Mouse (Mus musculus): ENCODE results near the gene U2surp.

Gene U2surp

DNA sequence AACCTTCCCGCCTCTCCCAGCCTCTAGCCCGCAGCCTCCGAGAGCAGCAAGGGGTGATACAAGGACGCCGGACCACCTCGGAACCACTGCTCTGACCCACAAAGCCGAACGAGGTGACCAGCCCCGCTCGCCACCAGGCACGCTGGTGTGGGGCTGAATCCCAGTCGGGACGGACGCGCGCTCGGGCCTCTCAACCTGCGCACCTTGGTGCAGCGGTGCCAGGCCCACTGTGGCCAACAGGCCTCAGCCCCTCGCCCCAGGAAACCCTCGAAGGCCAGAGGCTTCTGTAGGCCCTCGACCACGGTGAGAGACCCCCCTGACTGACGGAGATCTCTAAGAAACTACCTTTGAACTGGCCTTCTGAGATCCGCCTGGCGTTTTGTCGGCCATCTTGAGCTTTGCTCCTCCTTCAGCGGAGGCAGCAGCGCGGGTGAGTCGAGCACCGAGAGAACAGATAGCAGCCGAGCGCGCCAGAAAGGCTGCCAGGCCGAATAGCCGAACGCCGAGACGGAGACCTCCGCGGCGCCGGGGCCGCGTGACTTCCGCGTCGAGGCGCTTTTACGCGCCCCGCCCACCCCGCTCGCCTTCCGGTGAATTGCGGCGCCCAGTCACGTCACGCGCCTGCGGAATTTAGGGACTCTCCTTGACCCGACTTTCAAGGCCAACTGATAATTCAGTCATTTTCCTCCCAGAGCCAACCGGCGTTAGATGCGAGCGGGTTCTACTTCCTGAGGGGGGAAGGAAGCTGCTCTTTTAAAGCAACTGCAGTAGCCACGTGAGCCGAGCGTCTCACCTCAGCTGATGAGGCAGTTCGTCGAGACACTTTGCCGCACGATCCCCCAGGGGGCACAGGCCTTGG is at the start of gene U2surp:
Gene U2surp (minus strand): TSS at position 525 of the 859 bp plus-strand sequence.
- DNase-seq, result peak; percentile 97 to 98

DNA sequence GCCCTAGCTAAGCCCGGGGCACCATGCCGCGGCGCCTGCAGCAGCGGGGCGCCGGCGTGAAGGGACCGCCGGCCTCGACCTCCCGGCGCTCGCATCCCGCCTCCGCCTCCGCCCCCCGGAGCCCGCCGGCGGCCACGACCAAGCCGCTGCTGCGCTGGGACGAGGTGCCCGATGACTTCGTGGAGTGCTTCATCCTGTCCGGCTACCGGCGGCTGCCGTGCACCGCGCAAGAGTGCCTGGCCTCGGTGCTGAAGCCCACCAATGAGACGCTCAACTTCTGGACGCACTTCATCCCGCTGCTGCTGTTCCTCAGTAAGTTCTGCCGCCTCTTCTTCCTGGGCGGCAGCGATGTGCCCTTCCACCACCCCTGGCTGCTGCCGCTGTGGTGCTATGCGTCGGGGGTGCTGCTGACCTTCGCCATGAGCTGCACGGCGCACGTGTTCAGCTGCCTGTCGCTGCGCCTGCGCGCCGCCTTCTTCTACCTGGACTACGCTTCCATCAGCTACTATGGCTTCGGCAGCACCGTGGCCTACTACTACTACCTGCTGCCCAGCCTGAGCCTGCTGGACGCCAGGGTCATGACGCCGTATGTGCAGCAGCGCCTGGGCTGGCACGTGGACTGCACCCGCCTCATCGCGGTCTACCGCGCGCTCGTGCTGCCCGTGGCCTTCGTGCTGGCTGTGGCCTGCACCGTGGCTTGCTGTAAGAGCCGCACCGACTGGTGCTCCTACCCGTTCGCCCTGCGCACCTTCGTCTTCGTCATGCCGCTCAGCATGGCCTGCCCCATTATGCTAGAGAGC is 48.3 kb upstream of the U2surp start:
- DNase-seq, result peak; percentile 77 to 78

DNA sequence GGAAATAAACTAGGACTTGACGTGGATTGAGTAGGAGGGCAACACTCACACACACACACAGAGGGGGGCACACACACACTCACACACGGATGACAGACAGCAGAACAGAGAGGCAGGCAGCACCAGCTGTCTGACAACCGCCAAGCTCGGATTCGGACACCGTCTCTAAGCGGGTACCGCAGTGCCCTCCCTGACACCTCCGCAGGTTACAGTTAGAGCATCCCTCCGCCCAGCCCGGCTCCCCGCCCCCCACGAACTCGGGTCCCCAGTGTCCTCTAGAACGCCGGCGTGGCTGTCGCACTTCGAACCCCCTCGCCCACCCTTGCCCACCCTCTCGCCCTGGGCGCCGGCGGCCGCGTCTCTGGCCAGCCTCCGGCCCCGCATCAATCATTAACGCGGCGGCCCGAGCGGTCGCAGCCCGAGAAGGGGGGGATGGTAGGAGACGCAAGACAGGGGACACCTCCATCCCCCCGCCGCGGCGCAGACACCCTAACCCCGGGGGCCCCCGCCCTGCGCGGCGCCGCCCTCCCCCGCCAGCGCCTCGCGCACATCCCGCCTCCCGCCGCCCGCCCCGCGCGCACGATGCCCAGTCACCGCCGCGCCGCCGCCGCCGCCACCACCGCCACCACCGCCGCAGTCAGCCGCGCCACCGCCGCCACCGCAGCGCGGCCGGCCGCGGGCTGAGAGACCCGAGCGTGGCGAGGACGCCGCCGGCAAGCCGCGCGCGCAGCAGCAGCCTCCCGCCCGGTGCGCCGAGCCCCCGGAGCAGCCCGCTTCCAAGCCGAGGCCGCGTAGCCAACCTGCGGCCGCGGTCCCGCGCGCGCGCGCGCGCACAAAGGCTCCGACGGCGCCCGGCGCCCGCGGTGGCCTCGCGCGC is 47.5 kb upstream of the U2surp start, which contains the start of gene Paqr9:
Gene Paqr9 (plus strand): TSS at position 599 of the 877 bp plus-strand sequence.
- DNase-seq, result peak; percentile 80 to 82

DNA sequence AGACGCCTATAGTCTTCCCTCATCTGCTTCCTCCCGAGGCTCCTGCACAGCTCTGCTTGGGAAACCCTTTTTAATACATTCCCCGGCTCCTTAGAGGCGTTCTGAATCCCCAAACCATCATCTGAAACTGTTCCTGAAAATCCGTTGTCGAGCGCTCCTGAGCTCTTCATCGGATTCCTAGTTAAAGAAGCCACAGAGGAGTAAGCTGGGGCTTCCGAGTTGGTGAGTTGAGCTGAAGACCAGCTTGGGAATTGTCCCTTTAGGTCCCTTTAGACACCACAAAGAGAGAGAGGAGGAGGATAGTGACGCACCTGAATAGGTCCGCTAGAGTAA is 46.9 kb upstream of the U2surp start:
- no peak for DNase-seq

DNA sequence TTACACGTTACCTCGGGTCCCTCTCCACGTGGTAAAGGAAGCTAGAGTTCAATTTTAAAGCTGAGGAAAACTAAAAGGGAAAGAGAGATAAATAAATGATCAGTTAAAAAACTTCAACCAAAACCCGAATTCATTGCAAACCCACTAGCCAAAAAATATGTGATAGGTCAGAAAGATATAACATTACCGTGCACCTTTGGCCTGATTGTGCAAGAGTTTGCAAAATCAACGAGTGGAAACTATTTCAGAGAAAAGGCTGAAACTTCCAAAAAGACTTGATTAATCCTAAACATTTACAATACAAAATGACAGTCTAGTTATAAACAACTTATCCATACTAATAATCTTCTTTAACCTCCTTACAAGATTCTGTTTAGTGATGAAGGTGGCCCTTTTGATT is 45.9 kb upstream of the U2surp start:
- no peak for DNase-seq

DNA sequence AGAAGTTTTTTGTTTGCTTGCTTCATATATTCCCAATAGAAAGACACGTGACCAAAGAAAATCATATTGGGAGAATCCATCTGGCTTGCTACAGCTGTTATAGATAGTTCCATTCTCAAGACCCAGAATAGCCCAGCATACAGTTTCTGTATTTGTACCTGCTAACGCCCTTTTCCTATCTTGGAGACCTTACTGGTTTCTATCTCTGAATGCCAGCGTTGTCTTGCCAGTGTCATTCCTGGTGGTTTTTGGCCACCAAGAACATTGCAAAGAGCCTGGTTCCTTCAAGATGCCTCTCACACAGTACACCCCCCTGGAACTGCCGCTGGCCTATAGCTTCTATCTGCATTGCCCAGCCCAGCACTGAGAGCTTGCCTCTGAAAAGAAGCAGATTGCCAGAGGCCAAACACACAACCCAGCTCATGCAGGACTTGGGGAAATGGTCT is 44.3 kb upstream of the U2surp start:
- no peak for DNase-seq

DNA sequence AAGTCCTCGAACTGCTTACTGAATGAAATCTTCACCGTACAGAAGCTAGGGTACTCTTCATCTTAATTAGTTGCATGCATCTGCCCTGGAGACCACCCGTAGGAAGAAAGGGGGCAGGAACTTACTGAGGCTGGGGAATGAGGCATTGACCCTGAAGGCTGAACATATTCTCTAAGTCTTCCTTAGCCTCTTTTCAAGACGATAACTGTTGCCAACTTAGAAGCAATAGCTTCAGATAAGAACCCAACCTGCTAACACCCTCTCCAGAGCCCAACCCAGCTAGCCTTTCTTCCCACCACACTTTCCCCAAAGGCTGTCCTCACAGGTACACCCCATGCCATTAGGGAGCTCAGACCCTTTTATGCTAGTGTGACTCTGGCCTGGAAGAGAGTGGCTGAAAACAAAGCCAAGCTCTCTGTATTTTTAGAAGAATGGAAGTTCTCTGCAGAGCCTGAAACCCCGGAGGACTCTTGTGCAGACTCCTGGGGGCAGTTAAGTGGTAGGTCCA is 43.5 kb upstream of the U2surp start:
- DNase-seq, result no peak

DNA sequence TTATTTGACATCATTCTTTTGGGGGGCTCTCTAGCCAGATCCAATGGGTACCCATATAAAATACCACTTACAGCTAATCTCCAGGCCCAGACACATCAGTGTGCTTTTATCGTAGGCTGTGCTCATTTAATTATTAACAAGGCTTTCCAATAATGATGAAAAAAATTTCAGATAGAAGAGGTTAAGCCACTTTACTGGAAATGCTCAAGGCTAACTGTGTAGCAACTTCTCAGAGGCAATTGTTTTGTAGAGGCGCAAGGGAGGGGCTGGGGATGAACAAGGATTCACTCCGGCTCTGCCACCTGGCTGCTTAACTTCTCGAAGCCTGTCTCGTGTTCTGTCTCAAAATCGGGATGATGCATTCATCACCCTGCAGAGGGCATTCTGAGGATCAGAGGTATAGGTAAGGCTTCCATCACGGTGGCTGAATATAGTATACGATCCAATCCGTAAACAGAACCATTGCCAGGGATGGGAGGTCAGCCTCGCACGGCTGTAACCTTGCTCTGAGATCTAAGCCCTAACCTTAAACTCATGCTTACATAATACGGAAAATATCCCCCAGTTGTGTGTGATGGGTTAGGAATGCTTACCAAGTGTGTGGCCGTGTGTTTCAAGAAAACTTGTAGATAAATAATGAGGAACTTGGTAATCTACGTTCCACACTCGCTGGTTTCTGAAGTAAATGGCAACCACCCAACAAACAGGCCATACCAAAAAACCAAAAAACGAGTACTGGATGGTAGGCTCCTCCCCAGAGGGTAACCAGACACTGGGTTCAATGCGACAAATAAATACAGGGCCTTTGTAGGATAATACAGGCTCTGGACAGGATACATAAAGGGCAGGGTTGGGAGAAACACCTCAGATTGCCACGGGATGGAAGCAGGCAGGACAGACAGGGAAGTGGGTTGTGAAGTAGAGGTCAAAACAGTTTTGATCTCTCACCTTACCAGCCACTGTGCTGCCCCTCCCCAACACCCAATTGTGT is 42.7 kb upstream of the U2surp start:
- DNase-seq, result peak in 1 of 2 experiments; percentile 33

DNA sequence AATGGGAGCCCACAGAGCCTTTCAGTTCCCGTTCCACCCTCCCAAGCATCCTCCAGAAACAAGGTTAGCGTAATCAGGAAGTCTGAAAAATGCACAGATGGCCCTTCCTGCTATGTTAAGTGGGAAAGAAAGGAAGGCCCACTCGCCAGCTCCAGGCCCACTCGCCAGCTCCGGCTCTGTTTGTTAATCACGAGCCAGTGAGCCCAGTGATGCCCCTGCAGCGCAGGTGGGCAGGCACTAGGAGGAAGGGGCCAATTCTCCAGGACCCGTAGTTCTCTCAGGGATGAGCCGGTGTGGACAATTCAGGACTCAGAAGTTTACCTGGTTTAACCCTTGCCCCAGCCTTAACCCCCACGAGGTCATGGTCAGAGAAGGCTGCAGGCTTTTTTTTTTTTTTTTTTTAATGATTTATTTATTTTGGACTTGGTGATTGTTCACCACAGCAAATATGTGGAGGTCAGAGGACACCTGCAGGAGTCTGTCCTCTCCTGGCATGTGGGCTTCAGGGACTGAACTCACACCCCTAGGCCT is 40.4 kb upstream of the U2surp start:
- peak; percentile 83 to 91 for DNase-seq

DNA sequence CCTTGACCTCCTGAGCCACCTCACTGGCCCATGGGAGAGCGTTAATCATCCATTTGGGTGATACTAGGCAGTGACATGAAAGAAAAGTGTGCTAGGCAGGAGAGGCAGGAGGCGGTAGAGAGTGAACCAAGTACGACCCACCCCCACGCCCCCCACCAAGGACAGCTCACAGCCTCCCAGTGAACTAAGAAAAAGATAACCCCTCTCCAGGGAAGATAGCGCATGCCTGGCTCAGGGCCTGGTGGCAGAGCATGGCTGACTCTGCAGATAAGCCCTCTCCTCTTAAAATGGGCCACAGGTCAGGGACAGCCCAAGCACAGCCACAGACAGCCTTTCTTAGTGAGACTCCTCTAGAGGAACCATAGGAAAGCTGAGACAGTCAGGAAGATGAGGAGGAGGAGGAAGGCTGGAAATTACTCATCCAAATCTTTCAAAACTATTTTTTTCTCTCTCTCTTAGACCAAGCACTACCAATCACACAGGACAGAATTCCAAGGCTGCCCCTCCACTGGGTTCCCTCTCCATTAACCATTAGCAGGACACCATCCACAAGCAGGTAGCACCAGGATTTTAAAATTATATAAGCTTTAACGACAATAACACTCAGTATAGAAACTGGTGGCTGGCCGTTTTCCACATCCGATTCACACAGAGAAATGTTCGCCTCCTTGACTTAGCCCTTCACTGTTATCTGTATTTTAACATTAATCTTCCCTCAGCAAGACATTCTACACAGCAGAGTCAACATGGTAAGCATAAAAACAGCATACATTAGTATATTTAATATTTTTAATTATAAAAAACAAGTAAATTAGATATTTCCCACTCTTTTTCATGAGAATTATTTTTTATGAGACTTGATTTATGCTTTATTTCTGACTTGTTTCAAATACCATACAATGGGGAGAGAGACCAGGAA is 39.3 kb upstream of the U2surp start:
- peak; percentile 44 to 53 for DNase-seq

DNA sequence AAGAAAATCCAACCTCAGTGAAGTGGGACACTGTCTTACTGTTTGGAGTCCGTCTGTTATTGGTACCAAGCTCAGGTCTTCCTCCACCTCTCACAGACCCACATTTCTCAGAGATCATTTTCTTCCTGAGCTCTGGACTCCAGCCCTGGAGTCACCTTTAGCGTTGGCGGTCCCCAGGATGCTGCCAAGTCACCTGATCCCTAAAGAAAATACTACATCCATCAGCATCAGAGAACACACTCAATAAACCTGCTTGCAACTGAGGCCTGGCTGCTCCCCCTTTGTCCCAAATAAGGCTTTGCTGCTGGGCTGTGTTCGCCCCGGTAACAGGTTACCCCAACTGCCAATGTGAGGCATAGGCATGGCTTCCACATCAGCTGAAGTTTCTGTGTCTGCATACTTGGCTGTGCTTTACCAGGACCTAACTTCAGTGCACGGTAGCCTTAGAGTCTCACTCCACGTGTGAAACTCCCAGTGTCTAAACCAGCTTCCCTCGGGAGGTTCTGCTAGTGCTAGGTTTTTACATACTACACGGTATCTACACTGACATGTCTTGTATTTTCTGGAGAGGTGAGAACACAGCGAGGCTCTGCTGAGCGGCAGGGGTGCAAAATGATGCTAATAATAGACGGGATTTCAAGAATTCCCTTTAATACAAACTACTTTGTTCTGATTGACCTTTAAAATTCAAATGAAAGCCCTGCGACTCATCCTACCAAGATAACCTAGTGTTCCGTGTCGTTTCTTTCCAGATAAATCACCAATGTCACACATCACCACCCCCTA is 38.0 kb upstream of the U2surp start:
- peak in 1 of 2 experiments; percentile 11 for DNase-seq

DNA sequence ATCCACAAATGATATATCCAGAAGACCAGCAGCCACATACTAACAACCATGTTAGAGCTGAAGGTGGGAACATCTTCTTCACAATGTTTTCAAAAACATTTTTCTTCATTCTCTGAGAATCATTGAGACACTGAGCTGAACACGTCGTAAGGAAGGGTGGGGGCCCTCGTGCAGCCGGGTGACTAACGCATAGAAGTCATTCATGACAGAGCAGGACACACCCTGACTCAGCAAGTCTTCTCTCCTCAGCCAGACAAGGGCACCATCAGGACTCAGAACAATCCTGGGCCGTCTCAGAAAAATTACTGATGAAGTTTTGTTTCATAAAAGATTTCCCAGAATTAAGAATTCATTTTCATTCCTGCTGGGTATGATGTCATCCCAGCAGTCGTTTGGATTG is 34.9 kb upstream of the U2surp start:
- DNase-seq, result no peak

DNA sequence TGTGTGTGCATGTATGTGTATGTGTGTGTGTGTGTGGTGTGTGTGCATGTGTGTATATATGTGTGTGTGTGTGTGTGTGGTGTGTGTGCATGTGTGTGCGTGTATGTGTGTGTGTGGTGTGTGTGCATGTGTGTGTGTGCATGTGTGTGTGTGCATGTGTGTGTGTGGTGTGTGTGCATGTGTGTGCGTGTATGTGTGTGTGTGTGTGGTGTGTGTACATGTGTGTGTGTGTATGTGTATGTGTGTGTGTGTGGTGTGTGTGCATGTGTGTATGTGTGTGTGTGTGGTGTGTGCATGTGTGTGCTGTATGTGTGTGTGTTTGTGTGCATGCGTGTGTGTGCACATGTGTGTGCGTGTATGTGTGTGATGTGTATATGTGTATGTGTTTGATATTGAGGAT is 32.8 kb upstream of the U2surp start:
- no peak for DNase-seq

DNA sequence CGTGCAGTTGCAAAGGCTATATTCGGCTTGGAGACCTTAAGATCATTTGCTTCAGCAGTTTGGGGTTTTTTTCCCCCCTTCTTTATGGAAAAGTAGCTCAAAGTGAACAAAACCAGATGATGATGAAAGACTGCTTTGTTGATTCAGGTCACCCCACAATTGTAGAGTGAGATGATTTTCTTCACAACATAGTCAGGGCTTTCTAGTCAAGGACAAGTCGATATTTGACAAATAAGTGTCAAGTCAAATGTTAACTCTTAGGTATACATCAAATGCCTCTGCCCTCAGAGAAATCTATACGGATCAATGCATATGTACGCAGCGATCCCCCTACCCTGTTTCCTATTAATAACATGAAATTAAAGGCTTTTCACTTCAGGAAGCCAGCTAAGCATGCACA is 30.7 kb upstream of the U2surp start:
- DNase-seq, result no peak

DNA sequence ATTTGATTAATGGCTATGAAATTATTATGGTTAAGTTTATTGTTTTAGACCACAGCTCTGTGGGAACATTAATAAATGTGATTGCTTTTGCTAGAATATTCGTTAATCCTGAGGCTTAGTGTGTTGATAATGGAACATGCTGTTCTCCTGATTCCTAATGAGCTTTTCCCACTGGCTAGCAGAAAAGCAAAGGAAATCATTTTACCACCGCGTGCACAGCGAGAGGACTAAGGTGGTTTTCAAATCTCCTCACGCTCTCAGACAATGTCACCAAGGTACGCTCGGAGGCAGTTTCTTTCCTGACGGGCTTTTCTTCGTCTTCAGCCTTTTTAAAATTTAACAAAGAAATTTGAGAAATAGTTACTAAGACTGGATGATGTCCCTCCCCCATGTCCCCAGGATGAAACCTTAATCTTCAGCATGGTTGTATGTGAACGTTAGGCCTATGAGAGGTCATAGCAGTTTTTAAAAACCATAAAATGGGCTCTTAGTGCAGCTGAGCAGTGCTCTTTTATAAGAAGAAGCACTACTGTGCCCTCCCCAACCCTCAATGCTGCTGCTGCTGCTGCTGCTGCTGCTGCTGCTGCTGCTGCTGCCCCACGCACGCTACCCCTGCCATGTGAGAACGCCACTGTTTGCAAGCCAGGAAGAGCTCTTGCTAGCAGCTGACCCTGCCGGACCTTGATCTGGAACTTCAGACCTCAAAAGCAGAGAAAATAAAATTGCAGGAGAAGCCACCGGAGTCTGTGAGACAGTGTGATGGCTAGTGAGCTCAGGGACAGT is 30.0 kb upstream of the U2surp start:
- no peak for DNase-seq

DNA sequence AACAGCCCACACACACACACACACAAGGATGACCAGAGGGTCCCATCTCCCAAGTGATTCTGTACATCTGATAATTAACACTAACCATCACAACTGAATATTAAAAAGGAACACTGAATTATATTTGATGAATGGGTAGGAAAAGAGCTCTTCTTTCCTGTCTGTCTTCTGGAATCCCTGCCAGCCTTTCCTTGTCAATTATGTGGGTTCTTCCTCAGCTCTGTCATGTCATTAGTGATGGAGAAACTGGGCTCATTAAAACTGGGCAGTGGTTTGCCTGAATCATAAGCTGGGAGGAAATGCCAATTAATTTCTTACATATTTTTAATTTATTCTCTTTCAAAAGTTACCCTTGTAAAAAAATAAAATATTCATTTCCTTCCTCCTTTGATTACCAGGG is 29.4 kb upstream of the U2surp start:
- no peak for DNase-seq

DNA sequence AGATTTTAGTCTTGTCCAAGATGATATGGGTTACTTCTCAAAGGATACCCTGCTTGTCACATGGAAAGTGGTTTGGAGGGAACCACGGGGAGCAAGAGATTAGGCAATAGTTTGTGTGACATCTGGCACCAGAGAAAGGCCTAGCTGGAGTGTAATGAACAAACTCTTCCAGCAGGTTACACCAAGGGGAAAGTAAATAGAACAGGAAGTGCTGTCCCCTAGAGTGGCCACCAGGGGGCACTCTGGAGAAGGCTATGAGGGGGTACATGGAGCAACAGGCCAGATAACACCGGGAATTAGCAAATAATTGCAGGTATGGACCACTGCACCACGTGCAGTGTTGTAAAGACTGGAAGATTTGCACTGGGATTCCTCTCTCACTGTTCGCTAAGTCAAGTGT is 28.7 kb upstream of the U2surp start:
- peak; percentile 73 to 80 for DNase-seq

DNA sequence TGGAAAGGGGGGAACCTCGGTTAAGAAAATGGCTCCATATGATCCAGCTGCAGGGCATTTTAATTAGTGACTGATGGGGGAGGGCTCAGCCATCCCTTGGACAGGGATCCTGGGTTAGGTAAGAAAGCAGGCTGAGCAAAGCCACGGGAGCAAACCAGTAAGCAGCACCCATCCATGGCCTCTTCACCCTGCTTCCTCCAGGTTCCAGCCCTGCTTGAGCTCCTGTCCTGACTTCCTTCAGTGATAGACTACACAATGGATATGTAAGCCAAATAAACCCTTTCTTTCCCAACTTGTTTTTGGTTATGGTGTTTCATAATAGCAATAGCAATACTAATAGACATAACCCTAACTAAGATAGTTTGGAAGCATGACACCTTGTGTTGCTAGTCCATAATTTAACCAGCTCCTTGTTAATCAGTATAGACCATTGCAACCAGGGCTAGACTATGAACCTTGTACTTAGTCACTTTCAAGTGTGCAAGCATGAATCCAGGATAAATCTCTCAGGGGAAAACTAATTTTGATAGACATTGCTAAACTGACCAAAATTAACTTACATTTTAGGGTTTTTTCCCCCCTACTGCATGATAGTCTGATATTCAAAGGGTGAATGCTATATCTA is 27.5 kb upstream of the U2surp start:
- DNase-seq, result no peak
